Mouse (Mus musculus): ENCODE measurements around the gene Rapsn.

DNA sequence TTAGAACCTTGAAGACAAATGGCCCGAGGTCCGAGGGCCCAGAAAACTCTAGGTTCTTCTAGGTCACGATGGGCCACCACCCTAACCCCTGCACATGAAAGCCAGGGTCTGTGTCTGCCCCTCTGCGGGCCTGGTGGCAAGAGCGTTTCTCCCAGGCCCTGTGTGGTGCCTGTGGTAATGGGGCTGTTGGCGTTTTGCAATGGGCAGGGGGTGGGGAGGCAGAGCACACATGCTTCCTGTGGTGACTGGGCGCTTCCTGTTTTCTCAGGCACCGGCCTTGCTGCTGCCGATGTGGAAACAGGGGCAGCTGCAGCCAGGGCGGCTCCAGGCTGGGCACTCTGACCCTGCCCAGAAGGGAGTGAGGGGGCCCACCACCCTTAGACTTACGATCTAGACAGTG lies 47.4 kb downstream of the Rapsn start:
- TF ChIP-seq CTCF (IDR thresholded peaks at IDR 0.05; ENCODE audit: low read depth, low read length) = no peak
- peak; percentile 83; the same call in 1 of the 2 replicates for TF ChIP-seq POLR2A (IDR thresholded peaks at IDR 0.05; ENCODE audit: borderline replicate concordance, low read depth, low read length)
